In the genomic region with DNA sequence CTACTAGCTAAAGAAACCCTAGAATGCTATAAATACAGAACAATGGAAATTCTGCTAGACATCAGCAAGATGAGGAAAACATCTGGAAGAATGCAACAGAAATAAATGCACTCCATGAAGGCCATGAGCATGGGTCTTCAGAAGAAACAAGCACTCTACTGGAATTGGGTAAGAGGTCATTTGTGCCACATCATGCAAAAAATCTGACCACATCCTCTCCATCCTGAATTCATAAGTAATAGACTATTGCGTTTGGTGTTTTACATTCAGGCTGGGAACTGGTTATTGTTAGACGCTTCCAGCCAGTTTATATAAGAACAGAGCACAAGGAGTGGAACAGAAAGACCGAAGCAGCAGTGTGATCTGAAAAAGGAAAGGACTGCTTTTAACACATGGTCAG, we compare ENCODE assay signal across 22 mouse cellular contexts. TPM values are rescaled to one million over a fixed set of nuclear protein-coding genes. Genes with fewer than 3 reads are reported as not detected.
DNase-seq lines count a peak whose midpoint lies in the region; ATAC-seq lines count a peak whose summit lies in the region.
"Had no signal": no experiment of that assay in that cellular context is flagged by ENCODE, and none has a peak within 500 bp of the region (broad histone marks: within the 10 kb centered on the region; RNA-seq: fewer than 3 reads in every experiment).

No protein-coding gene starts in this region.

- peaks cover 6% of the 10 kb centered on the region; the same call in 1 of the 2 replicates for H3K4me1 ChIP-seq in heart, embryonic 15.5 days (replicated peaks)
- no peaks in the 10 kb centered on the region for H3K4me1 ChIP-seq in liver, embryonic 12.5 days
- H3K4me1 ChIP-seq: forebrain, embryonic 15.5 days; hindbrain, embryonic 10.5 days had no signal

- no peak overlapping the region for H3K9ac ChIP-seq in heart, embryonic 15.5 days
- H3K9ac ChIP-seq in liver, embryonic 12.5 days = no peak overlapping the region
- H3K9ac ChIP-seq: forebrain, embryonic 15.5 days; hindbrain, embryonic 14.5 days had no signal

- H3K36me3 ChIP-seq in heart, embryonic 15.5 days = peaks cover 7% of the 10 kb centered on the region
- H3K36me3 ChIP-seq in liver, embryonic 12.5 days = 0 out of 2 replicates have a peak, but pooled peaks cover 6% of the 10 kb centered on the region

- ATAC-seq in heart, embryonic 15.5 days (replicated peaks; ENCODE audit: insufficient number of reproducible peaks, insufficient read depth, low FRiP score, low read depth) = no peak
- peak; percentile 44; the same call in 1 of the 2 replicates for ATAC-seq in megakaryocyte progenitor cell, adult 5-6 weeks (replicated peaks; ENCODE audit: poor library complexity)
- no peak for ATAC-seq in liver, embryonic 12.5 days
- ATAC-seq: CD4-positive, CD25-positive, alpha-beta regulatory T cell, adult 4 months; forebrain, embryonic 15.5 days had no signal

- H3K27ac ChIP-seq in heart, embryonic 15.5 days = peak overlapping the region; percentile 51; the same call in 1 of the 2 replicates
- H3K27ac ChIP-seq in liver, embryonic 12.5 days = no peak overlapping the region
- H3K27ac ChIP-seq: forebrain, embryonic 15.5 days; hindbrain, embryonic 10.5 days; hindbrain, embryonic 14.5 days had no signal

- WGBS in heart, embryonic 15.5 days = 86% methylated on average over 3 of the region's 3 CpGs
- 73% methylated on average over 3 of the region's 3 CpGs for WGBS in liver, embryonic 12.5 days (ENCODE audit: insufficient replicate concordance)

- no peak overlapping the region for H3K4me2 ChIP-seq in heart, embryonic 15.5 days
- H3K4me2 ChIP-seq in liver, embryonic 12.5 days = no peak overlapping the region
- H3K4me2 ChIP-seq: forebrain, embryonic 15.5 days; heart, embryonic 13.5 days; hindbrain, embryonic 14.5 days had no signal

- no peaks in the 10 kb centered on the region for H3K9me3 ChIP-seq in heart, embryonic 15.5 days (replicated peaks)
- H3K9me3 ChIP-seq in liver, embryonic 12.5 days (replicated peaks) = no peaks in the 10 kb centered on the region
- H3K9me3 ChIP-seq: forebrain, embryonic 15.5 days; G1E; heart, embryonic 13.5 days; hindbrain, embryonic 10.5 days had no signal

- no peaks in the 10 kb centered on the region for H3K27me3 ChIP-seq in heart, embryonic 15.5 days
- H3K27me3 ChIP-seq in liver, embryonic 12.5 days (replicated peaks) = no peaks in the 10 kb centered on the region
- H3K27me3 ChIP-seq: forebrain, embryonic 15.5 days; heart, embryonic 13.5 days had no signal

- no peak for DNase-seq in heart, postnatal 4 days
- DNase-seq in 416B (ENCODE audit: low read depth) = peak; percentile 70
- DNase-seq in thymus, postnatal 14 days = no peak
- DNase-seq: adrenal gland, adult 8-10 months; adrenal gland, postnatal 36 days; B cell, adult 2 months; cerebellum, adult 2 months; cerebellum, postnatal 10 days; gastrocnemius, postnatal 14 days; heart, postnatal 14 days had no signal

- no peak overlapping the region for H3K4me3 ChIP-seq in heart, embryonic 15.5 days
- no peak overlapping the region for H3K4me3 ChIP-seq in liver, embryonic 12.5 days
- H3K4me3 ChIP-seq: forebrain, embryonic 15.5 days; heart, embryonic 13.5 days; hindbrain, embryonic 10.5 days had no signal

RNA-seq across cellular contexts. Expression of a gene that starts 12.2 kb away (rescaled TPM):
- 5.2 and 5.9 TPM in 2 replicates for polyA plus RNA-seq in heart, embryonic 15.5 days (2015; fragmentation: Nextera tagmentation; extraction: Ambion mirVana)
- 10 to 100 TPM in 1 of 2 experiments, 1 to 10 TPM in 1; 9.2 to 10.3 TPM for total RNA-seq in heart, postnatal 4 days (2021)
- 80.9 and 89.4 TPM in 2 replicates for total RNA-seq in megakaryocyte progenitor cell, adult 5-6 weeks (2015)
- 16.6 and 23.4 TPM in 2 replicates for total RNA-seq in megakaryocyte progenitor cell, adult 5-6 weeks (2017)
- polyA plus RNA-seq in liver, embryonic 12.5 days (2016; fragmentation: Nextera tagmentation; extraction: Ambion mirVana) = 7.2 and 9.4 TPM in 2 replicates

RNA-seq across cellular contexts. Expression of a gene that starts 15.7 kb away (rescaled TPM):
- 0.31 and 0.48 TPM in 2 replicates for polyA plus RNA-seq in heart, embryonic 15.5 days (2015; fragmentation: Nextera tagmentation; extraction: Ambion mirVana)
- not detected for total RNA-seq in heart, postnatal 4 days (2021)
- not detected in 2 replicates for total RNA-seq in megakaryocyte progenitor cell, adult 5-6 weeks (2015)
- not detected in 2 replicates for total RNA-seq in megakaryocyte progenitor cell, adult 5-6 weeks (2017)
- polyA plus RNA-seq in liver, embryonic 12.5 days (2016; fragmentation: Nextera tagmentation; extraction: Ambion mirVana) = 0.11 and 0.23 TPM in 2 replicates
- total RNA-seq: adrenal gland, adult 8-10 months; adrenal gland, postnatal 36 days; gastrocnemius, adult 18-20 months; gastrocnemius, postnatal 14 days; heart, adult 8-10 months; heart, postnatal 14 days had no signal
- polyA plus RNA-seq: cerebellum, adult 2 months; frontal cortex, adult 2 months; G1E had no signal

RNA-seq across cellular contexts. Expression of a gene that starts 48.0 kb away (rescaled TPM):
- 10.8 and 11.8 TPM in 2 replicates for polyA plus RNA-seq in heart, embryonic 15.5 days (2015; fragmentation: Nextera tagmentation; extraction: Ambion mirVana)
- total RNA-seq in heart, postnatal 4 days (2021) = 10 to 100 TPM in 1 of 2 experiments, 1 to 10 TPM in 1; 9.6 to 14.0 TPM
- total RNA-seq in megakaryocyte progenitor cell, adult 5-6 weeks (2015) = 8.3 and 8.8 TPM in 2 replicates
- 6.0 and 6.8 TPM in 2 replicates for total RNA-seq in megakaryocyte progenitor cell, adult 5-6 weeks (2017)
- 5.8 TPM in 2 replicates for polyA plus RNA-seq in liver, embryonic 12.5 days (2016; fragmentation: Nextera tagmentation; extraction: Ambion mirVana)

RNA-seq across cellular contexts. Expression of a gene that starts 55.3 kb away (rescaled TPM):
- polyA plus RNA-seq in heart, embryonic 15.5 days (2015; fragmentation: Nextera tagmentation; extraction: Ambion mirVana) = 18.2 and 22.7 TPM in 2 replicates
- 10 to 100 TPM; 18.3 to 21.0 TPM for total RNA-seq in heart, postnatal 4 days (2021)
- 2.3 and 3.8 TPM in 2 replicates for total RNA-seq in megakaryocyte progenitor cell, adult 5-6 weeks (2015)
- total RNA-seq in megakaryocyte progenitor cell, adult 5-6 weeks (2017) = 4.1 and 6.1 TPM in 2 replicates
- 17.8 and 19.5 TPM in 2 replicates for polyA plus RNA-seq in liver, embryonic 12.5 days (2016; fragmentation: Nextera tagmentation; extraction: Ambion mirVana)
